Mouse (Mus musculus): ENCODE data around the gene Samd5. TPM values are rescaled to one million over a fixed set of nuclear protein-coding genes. Genes with fewer than 3 reads are reported as not detected.

Samd5 gene
- total RNA-seq, 1 experiment: 1.2 TPM

DNA sequence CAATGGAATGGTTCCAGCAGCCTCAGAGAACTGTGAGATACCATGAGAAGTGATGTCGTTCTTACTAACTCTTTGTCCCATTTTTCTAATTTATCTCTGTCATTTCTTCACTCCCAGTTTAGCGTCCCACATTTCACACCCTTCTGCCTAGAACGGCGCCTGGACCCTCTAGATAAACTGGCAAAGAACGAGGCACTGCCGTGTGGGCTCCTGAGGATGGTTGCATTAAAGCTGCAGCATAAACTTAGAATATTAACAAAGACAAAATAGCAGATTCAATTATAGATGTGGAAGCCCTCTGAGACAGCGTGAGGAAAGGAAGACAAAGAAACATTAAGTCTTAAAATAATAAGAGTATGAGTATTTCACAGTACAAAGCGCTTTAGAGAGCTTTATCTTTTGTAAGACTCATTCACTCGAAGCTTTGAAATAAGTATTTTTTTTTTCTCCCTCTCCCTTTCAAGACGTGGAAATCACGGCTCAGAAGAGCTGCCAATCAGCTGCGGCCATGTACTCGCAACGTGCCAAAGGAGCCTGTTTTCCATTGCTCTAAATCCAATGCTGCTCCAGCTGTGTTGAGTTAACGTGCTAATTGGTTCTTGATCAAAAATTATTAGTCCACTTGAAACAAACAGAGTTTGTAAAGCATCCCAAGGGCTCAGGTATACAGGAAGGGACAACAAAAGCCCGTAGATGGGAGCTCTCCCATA lies 19.1 kb upstream of the Samd5 start:
- Histone ChIP-seq H3K27ac (ENCODE audit: insufficient read depth, low read depth, low read length, poor library complexity, severe bottlenecking) (no peak overlapping the region), H3K9ac (ENCODE audit: insufficient read depth, low read depth, low read length, poor library complexity, severe bottlenecking) (no peak overlapping the region), H3K4me3 (ENCODE audit: insufficient read depth in 1 of 2, low read depth in 1 of 2, low read length in 2 of 2, poor library complexity in 1 of 2, severe bottlenecking in 1 of 2) (no peak overlapping the region), H3K9me3 (ENCODE audit: control insufficient read depth, insufficient read depth, low read depth, low read length) (no peaks in the 10 kb centered on the region), H3K4me1 (ENCODE audit: control insufficient read depth in 2 of 2, insufficient read depth in 2 of 2, low read length in 2 of 2, poor library complexity in 1 of 2) (no peaks in the 10 kb centered on the region), H3K36me3 (ENCODE audit: control insufficient read depth, insufficient read depth, low read length, poor library complexity, severe bottlenecking) (no peaks in the 10 kb centered on the region)
- no peak for TF ChIP-seq HCFC1 (IDR thresholded peaks at IDR 0.05; ENCODE audit: borderline replicate concordance, insufficient read depth, low read length)
- no peak for TF ChIP-seq ZNF384 (IDR thresholded peaks at IDR 0.05; ENCODE audit: low read depth, low read length)
- no peak for TF ChIP-seq MAFK (IDR thresholded peaks at IDR 0.05; ENCODE audit: insufficient read depth, low read depth, low read length)
- TF ChIP-seq ZC3H11A (IDR thresholded peaks at IDR 0.05; ENCODE audit: borderline replicate concordance, low read depth, low read length): no peak
- TF ChIP-seq CHD2 (IDR thresholded peaks at IDR 0.05; ENCODE audit: low read depth, low read length): no peak
- in situ Hi-C loops (cut with MboI; ENCODE audit: low sequenced_read_pairs in 2 of 2, unreplicated experiment in 2 of 2): no loop called here
- no peak for DNase-seq (ENCODE audit: low read depth, low spot score)

DNA sequence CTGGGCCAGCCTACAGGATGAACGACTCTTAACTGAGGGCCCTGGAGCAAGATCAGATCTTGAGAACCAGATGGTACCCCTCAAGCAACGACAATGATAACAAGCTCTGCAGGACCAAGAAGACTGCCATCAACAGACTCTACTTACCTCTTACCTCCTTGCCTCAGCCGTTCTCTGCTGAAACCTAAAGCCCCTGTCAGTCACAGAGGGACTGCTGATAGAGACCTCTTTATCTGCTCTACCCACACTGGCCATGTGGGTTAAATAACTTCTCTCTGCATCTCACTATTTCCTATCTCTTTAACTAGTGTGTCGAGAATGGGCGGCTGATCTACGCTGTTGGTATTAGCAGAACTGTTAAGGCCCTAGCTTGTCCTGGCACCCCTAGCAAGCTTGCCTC lies 5.9 kb upstream of the Samd5 start:
- in situ Hi-C loops (cut with MboI; ENCODE audit: low sequenced_read_pairs in 2 of 2, unreplicated experiment in 2 of 2): no loop called here
- no peaks in the 10 kb centered on the region; a peak in 1 of 4 replicates for H3K4me1 ChIP-seq (ENCODE audit: control insufficient read depth in 2 of 2, insufficient read depth in 2 of 2, low read length in 2 of 2, poor library complexity in 1 of 2)
- H3K9me3 ChIP-seq (ENCODE audit: control insufficient read depth, insufficient read depth, low read depth, low read length): no peaks in the 10 kb centered on the region
- DNase-seq (ENCODE audit: low read depth, low spot score): no peak
- no peak overlapping the region for H3K9ac ChIP-seq (ENCODE audit: insufficient read depth, low read depth, low read length, poor library complexity, severe bottlenecking)
- no peaks in the 10 kb centered on the region for H3K36me3 ChIP-seq (ENCODE audit: control insufficient read depth, insufficient read depth, low read length, poor library complexity, severe bottlenecking)
- no peak overlapping the region for H3K4me3 ChIP-seq (ENCODE audit: insufficient read depth in 1 of 2, low read depth in 1 of 2, low read length in 2 of 2, poor library complexity in 1 of 2, severe bottlenecking in 1 of 2)
- TF ChIP-seq ZC3H11A (IDR thresholded peaks at IDR 0.05; ENCODE audit: borderline replicate concordance, low read depth, low read length): no peak
- TF ChIP-seq MAFK (IDR thresholded peaks at IDR 0.05; ENCODE audit: insufficient read depth, low read depth, low read length): no peak
- no peak for TF ChIP-seq HCFC1 (IDR thresholded peaks at IDR 0.05; ENCODE audit: borderline replicate concordance, insufficient read depth, low read length)
- no peak for TF ChIP-seq ZNF384 (IDR thresholded peaks at IDR 0.05; ENCODE audit: low read depth, low read length)
- TF ChIP-seq CHD2 (IDR thresholded peaks at IDR 0.05; ENCODE audit: low read depth, low read length): no peak
- no peak overlapping the region for H3K27ac ChIP-seq (ENCODE audit: insufficient read depth, low read depth, low read length, poor library complexity, severe bottlenecking)

DNA sequence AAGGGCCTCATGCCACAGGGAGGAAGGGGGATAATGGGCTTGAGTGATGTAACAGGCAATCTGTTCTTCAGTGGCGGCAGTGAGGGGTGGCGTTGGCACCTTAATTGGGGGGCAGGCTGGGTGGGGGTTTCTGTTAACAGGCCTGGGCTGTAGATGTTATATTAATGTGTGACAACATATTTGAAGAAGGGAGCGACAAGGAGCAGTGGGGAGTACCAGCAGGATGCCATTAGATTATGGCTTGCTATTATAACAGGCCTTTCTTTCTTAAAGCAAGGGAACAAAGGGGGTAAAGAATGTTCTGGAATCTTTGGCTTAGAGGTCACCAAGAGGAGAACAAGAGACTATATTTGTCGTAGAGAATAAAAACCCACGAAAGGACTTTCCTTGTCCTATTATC lies 4.9 kb upstream of the Samd5 start:
- H3K4me3 ChIP-seq (ENCODE audit: insufficient read depth in 1 of 2, low read depth in 1 of 2, low read length in 2 of 2, poor library complexity in 1 of 2, severe bottlenecking in 1 of 2): no peak overlapping the region
- no peak for DNase-seq (ENCODE audit: low read depth, low spot score)

DNA sequence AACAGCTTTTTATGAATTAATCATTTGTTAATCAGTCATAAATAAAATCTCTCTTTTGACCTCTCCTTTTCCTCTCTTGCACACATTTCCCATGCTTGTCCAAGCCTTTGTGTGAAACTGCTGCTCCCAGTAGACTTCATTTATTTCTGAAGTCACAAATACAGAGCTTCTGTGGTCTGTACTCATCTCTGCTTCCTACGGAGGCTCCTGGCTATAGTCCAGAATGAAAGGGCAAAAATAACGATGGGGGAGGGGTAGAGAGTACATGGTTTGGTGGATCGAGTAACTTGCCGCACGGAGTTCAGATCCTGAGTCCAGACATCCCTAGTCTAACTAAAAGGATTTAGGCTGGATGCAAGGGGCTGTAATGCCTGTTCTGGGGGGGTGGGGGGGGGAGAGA lies 3.1 kb upstream of the Samd5 start:
- in situ Hi-C loops (cut with MboI; ENCODE audit: low sequenced_read_pairs in 2 of 2, unreplicated experiment in 2 of 2): no loop called here

More for the DNA sequence above, 4.9 kb upstream of the Samd5 start:
- Histone ChIP-seq H3K9ac (ENCODE audit: insufficient read depth, low read depth, low read length, poor library complexity, severe bottlenecking) (no peak overlapping the region), H3K9me3 (ENCODE audit: control insufficient read depth, insufficient read depth, low read depth, low read length) (no peaks in the 10 kb centered on the region), H3K27ac (ENCODE audit: insufficient read depth, low read depth, low read length, poor library complexity, severe bottlenecking) (no peak overlapping the region), H3K36me3 (ENCODE audit: control insufficient read depth, insufficient read depth, low read length, poor library complexity, severe bottlenecking) (no peaks in the 10 kb centered on the region), H3K4me1 (ENCODE audit: control insufficient read depth in 2 of 2, insufficient read depth in 2 of 2, low read length in 2 of 2, poor library complexity in 1 of 2) (no peaks in the 10 kb centered on the region; a peak in 1 of 4 replicates)
- in situ Hi-C loops (cut with MboI; ENCODE audit: low sequenced_read_pairs in 2 of 2, unreplicated experiment in 2 of 2): no loop called here
- TF ChIP-seq ZC3H11A (IDR thresholded peaks at IDR 0.05; ENCODE audit: borderline replicate concordance, low read depth, low read length) (no peak), MAFK (IDR thresholded peaks at IDR 0.05; ENCODE audit: insufficient read depth, low read depth, low read length) (no peak), HCFC1 (IDR thresholded peaks at IDR 0.05; ENCODE audit: borderline replicate concordance, insufficient read depth, low read length) (no peak), CHD2 (IDR thresholded peaks at IDR 0.05; ENCODE audit: low read depth, low read length) (no peak), ZNF384 (IDR thresholded peaks at IDR 0.05; ENCODE audit: low read depth, low read length) (no peak)

More for the DNA sequence above, 3.1 kb upstream of the Samd5 start:
- TF ChIP-seq MAFK (IDR thresholded peaks at IDR 0.05; ENCODE audit: insufficient read depth, low read depth, low read length) (no peak), HCFC1 (IDR thresholded peaks at IDR 0.05; ENCODE audit: borderline replicate concordance, insufficient read depth, low read length) (no peak), ZC3H11A (IDR thresholded peaks at IDR 0.05; ENCODE audit: borderline replicate concordance, low read depth, low read length) (no peak), ZNF384 (IDR thresholded peaks at IDR 0.05; ENCODE audit: low read depth, low read length) (no peak), CHD2 (IDR thresholded peaks at IDR 0.05; ENCODE audit: low read depth, low read length) (no peak)
- no peak for DNase-seq (ENCODE audit: low read depth, low spot score)
- Histone ChIP-seq H3K4me3 (ENCODE audit: insufficient read depth in 1 of 2, low read depth in 1 of 2, low read length in 2 of 2, poor library complexity in 1 of 2, severe bottlenecking in 1 of 2) (no peak overlapping the region), H3K9me3 (ENCODE audit: control insufficient read depth, insufficient read depth, low read depth, low read length) (no peaks in the 10 kb centered on the region), H3K4me1 (ENCODE audit: control insufficient read depth in 2 of 2, insufficient read depth in 2 of 2, low read length in 2 of 2, poor library complexity in 1 of 2) (no peaks in the 10 kb centered on the region; a peak in 1 of 4 replicates), H3K36me3 (ENCODE audit: control insufficient read depth, insufficient read depth, low read length, poor library complexity, severe bottlenecking) (no peaks in the 10 kb centered on the region), H3K9ac (ENCODE audit: insufficient read depth, low read depth, low read length, poor library complexity, severe bottlenecking) (no peak overlapping the region), H3K27ac (ENCODE audit: insufficient read depth, low read depth, low read length, poor library complexity, severe bottlenecking) (no peak overlapping the region)
